Mouse (Mus musculus): ENCODE data around the gene Gm11042. TPM values are rescaled to one million over a fixed set of nuclear protein-coding genes. Genes with fewer than 3 reads are reported as not detected.

Gm11042 gene
- not detected for total RNA-seq (2021)
- long read RNA-seq, experiment 1 = 0 reads
- long read RNA-seq, experiment 2 = 0 reads

GRCm38 (mm10) chr12:74316344-74316973, at the start of gene Gm11042:
Gm11042 (minus strand) TSS chr12:74316394.
- DNase-seq (ENCODE audit: low spot score in 2 of 2) = no peak

GRCm38 (mm10) chr12:74364477-74364876, 48.3 kb upstream of the Gm11042 start:
- no peak for DNase-seq (ENCODE audit: low spot score in 2 of 2)

GRCm38 (mm10) chr12:74363076-74363475, 46.9 kb upstream of the Gm11042 start:
- DNase-seq (ENCODE audit: low spot score in 2 of 2) = no peak

GRCm38 (mm10) chr12:74362453-74362852, 46.3 kb upstream of the Gm11042 start:
- no peak for DNase-seq (ENCODE audit: low spot score in 2 of 2)

- no peak for DNase-seq (ENCODE audit: low spot score in 2 of 2)
Observed at GRCm38 (mm10) chr12:74359791-74360190, 43.6 kb upstream of the Gm11042 start.

GRCm38 (mm10) chr12:74357806-74358205, 41.6 kb upstream of the Gm11042 start:
- DNase-seq (ENCODE audit: low spot score in 2 of 2) = no peak

GRCm38 (mm10) chr12:74342720-74343119, 26.5 kb upstream of the Gm11042 start:
- no peak for DNase-seq (ENCODE audit: low spot score in 2 of 2)

- DNase-seq (ENCODE audit: low spot score in 2 of 2) = no peak
Observed at GRCm38 (mm10) chr12:74340070-74340469, 23.9 kb upstream of the Gm11042 start.

- no peak for DNase-seq (ENCODE audit: low spot score in 2 of 2)
Observed at GRCm38 (mm10) chr12:74333706-74334105, 17.5 kb upstream of the Gm11042 start.

GRCm38 (mm10) chr12:74333016-74333415, 16.8 kb upstream of the Gm11042 start:
- DNase-seq (ENCODE audit: low spot score in 2 of 2) = peak; percentile 38 to 63

- DNase-seq (ENCODE audit: low spot score in 2 of 2) = no peak
Observed at GRCm38 (mm10) chr12:74329759-74330158, 13.6 kb upstream of the Gm11042 start.

- DNase-seq (ENCODE audit: low spot score in 2 of 2) = no peak
Observed at GRCm38 (mm10) chr12:74326644-74327043, 10.4 kb upstream of the Gm11042 start.

- no peak for DNase-seq (ENCODE audit: low spot score in 2 of 2)
Observed at GRCm38 (mm10) chr12:74321981-74322380, 5.8 kb upstream of the Gm11042 start.

- DNase-seq (ENCODE audit: low spot score in 2 of 2) = peak; percentile 39 to 66
Observed at GRCm38 (mm10) chr12:74320318-74320717, 4.1 kb upstream of the Gm11042 start.

GRCm38 (mm10) chr12:74316989-74317759, 980 bp upstream of the Gm11042 start:
- DNase-seq (ENCODE audit: low spot score in 2 of 2) = peak; percentile 32 to 66

- no peak for DNase-seq (ENCODE audit: low spot score in 2 of 2)
Observed at GRCm38 (mm10) chr12:74315221-74315620, 973 bp downstream of the Gm11042 start.

- no peak for DNase-seq (ENCODE audit: low spot score in 2 of 2)
Observed at GRCm38 (mm10) chr12:74312611-74313010, 3.6 kb downstream of the Gm11042 start.

GRCm38 (mm10) chr12:74303418-74304294, 12.5 kb downstream of the Gm11042 start:
- no peak for DNase-seq (ENCODE audit: low spot score in 2 of 2)

GRCm38 (mm10) chr12:74301559-74301958, 14.6 kb downstream of the Gm11042 start:
- no peak for DNase-seq (ENCODE audit: low spot score in 2 of 2)

- DNase-seq (ENCODE audit: low spot score in 2 of 2) = no peak
Observed at GRCm38 (mm10) chr12:74296374-74296773, 19.8 kb downstream of the Gm11042 start.

GRCm38 (mm10) chr12:74293624-74294023, 22.6 kb downstream of the Gm11042 start:
- DNase-seq (ENCODE audit: low spot score in 2 of 2) = no peak

- no peak for DNase-seq (ENCODE audit: low spot score in 2 of 2)
Observed at GRCm38 (mm10) chr12:74290983-74291382, 25.2 kb downstream of the Gm11042 start.
